Mouse (Mus musculus) effector memory CD4-positive, alpha-beta T cell, adult 5 months (primary cell): ENCODE data around the gene Ifitm6. TPM values are rescaled to one million over a fixed set of nuclear protein-coding genes. Genes with fewer than 3 reads are reported as not detected.

Experiments used
- polyA plus RNA-seq: library from polyadenylated mRNA; unstranded; fragments of 100-300 nt; shearing (Covaris generic); gene quantifications from one replicate; pipeline ENCODE4 v1.2.1, GENCODE M21; 2017

Gene Ifitm6
- polyA plus RNA-seq, result not detected

GRCm38 (mm10) chr7:141017824-141018223 lies at the start of gene Ifitm6:
Gene Ifitm6, minus strand, starts transcription at chr7:141017924.

GRCm38 (mm10) chr7:141060426-141061242 lies 42.9 kb upstream of the Ifitm6 start, which contains the start of gene B4galnt4:
Gene B4galnt4, plus strand, starts transcription at chr7:141061104.

GRCm38 (mm10) chr7:141028831-141029230 lies 11.1 kb upstream of the Ifitm6 start, which contains the start of gene Gm17387:
Gene Gm17387, plus strand, starts transcription at chr7:141029131.

GRCm38 (mm10) chr7:141010593-141010992 lies 7.1 kb downstream of the Ifitm6 start, which contains the start of gene Ifitm3:
Gene Ifitm3, minus strand, starts transcription at chr7:141010770.

GRCm38 (mm10) chr7:140966921-140967320 lies 50.8 kb downstream of the Ifitm6 start, which contains the start of gene Ifitm1:
Gene Ifitm1, plus strand, starts transcription at chr7:140967221.

Other genes with a start within 250 kb of the Ifitm6 start
- gene Syce1, start 230.1 kb downstream of the Ifitm6 start, polyA plus RNA-seq, result not detected
- 0.71 TPM for gene Zfp941, start 195.7 kb downstream of the Ifitm6 start, polyA plus RNA-seq
- not detected for gene Urah, start 182.9 kb downstream of the Ifitm6 start, polyA plus RNA-seq
- gene Scgb1c1, start 172.4 kb downstream of the Ifitm6 start, polyA plus RNA-seq, result not detected
- not detected for gene Odf3, start 170.1 kb downstream of the Ifitm6 start, polyA plus RNA-seq
- not detected for gene Gm45785, start 161.6 kb downstream of the Ifitm6 start, polyA plus RNA-seq
- gene Ric8a, start 161.0 kb downstream of the Ifitm6 start, polyA plus RNA-seq, result 88.6 TPM
- gene Bet1l, start 160.3 kb downstream of the Ifitm6 start, polyA plus RNA-seq, result 42.5 TPM
- 134 TPM for gene Psmd13, start 136.0 kb downstream of the Ifitm6 start, polyA plus RNA-seq
- gene Sirt3, start 135.6 kb downstream of the Ifitm6 start, polyA plus RNA-seq, result 5.5 TPM
- not detected for gene Cox8b, start 117.5 kb downstream of the Ifitm6 start, polyA plus RNA-seq
- not detected for gene Nlrp6, start 97.0 kb downstream of the Ifitm6 start, polyA plus RNA-seq
- gene Pgghg, start 76.5 kb downstream of the Ifitm6 start, polyA plus RNA-seq, result 10.8 TPM
- gene Ifitm5, start 67.6 kb downstream of the Ifitm6 start, polyA plus RNA-seq, result not detected
- not detected for gene Gm45717, start 62.0 kb downstream of the Ifitm6 start, polyA plus RNA-seq
- 10.5 TPM for gene Ifitm2, start 61.9 kb downstream of the Ifitm6 start, polyA plus RNA-seq
- gene Ifitm1, start 50.7 kb downstream of the Ifitm6 start, polyA plus RNA-seq, result 2.8 TPM
- gene Ifitm3, start 7.2 kb downstream of the Ifitm6 start, polyA plus RNA-seq, result 8.0 TPM
- gene Gm17387, start 11.2 kb upstream of the Ifitm6 start, polyA plus RNA-seq, result not detected
- gene B4galnt4, start 43.2 kb upstream of the Ifitm6 start, polyA plus RNA-seq, result 25.8 TPM
- 147 TPM for gene Pkp3, start 60.3 kb upstream of the Ifitm6 start, polyA plus RNA-seq
- gene Sigirr, start 82.6 kb upstream of the Ifitm6 start, polyA plus RNA-seq, result 71.4 TPM
- not detected for gene Ano9, start 99.9 kb upstream of the Ifitm6 start, polyA plus RNA-seq
- 6.9 TPM for gene Ptdss2, start 104.5 kb upstream of the Ifitm6 start, polyA plus RNA-seq
- 79.7 TPM for gene Rnh1, start 154.9 kb upstream of the Ifitm6 start, polyA plus RNA-seq
- gene Hras, start 176.1 kb upstream of the Ifitm6 start, polyA plus RNA-seq, result 22.4 TPM
- gene Lrrc56, start 176.2 kb upstream of the Ifitm6 start, polyA plus RNA-seq, result 1.9 TPM
- gene Lmntd2, start 196.2 kb upstream of the Ifitm6 start, polyA plus RNA-seq, result 12.7 TPM
- gene Rassf7, start 197.9 kb upstream of the Ifitm6 start, polyA plus RNA-seq, result 7.9 TPM
- gene Phrf1, start 210.9 kb upstream of the Ifitm6 start, polyA plus RNA-seq, result 81.8 TPM
- 210 TPM for gene Irf7, start 248.6 kb upstream of the Ifitm6 start, polyA plus RNA-seq